Mouse (Mus musculus): ENCODE measurements around the gene Tnni3.
A peak's percentile ranks its signal among the peaks of the same experiment; 100 is the strongest.
"Not testable (repeated sequence)": the region's sequence is repeated elsewhere in the genome, so short reads cannot be mapped to it uniquely, and the experiment has no call there.

Tnni3 gene

GRCm38 (mm10) chr7:4524212-4524922 lies at the start of gene Tnni3:
Gene Tnni3, minus strand, starts transcription at chr7:4524229.
- DNase-seq (ENCODE audit: low read depth) = peak; percentile 73

- DNase-seq (ENCODE audit: low read depth) = not testable (repeated sequence)
These were observed 48.3 kb upstream of the Tnni3 start for GRCm38 (mm10) chr7:4572361-4572760.

- no peak for DNase-seq (ENCODE audit: low read depth)
These were observed 38.6 kb upstream of the Tnni3 start for GRCm38 (mm10) chr7:4562660-4563059.

- no peak for DNase-seq (ENCODE audit: low read depth)
These were observed 33.1 kb upstream of the Tnni3 start for GRCm38 (mm10) chr7:4557167-4557560.

GRCm38 (mm10) chr7:4556256-4557166 lies 32.5 kb upstream of the Tnni3 start:
- DNase-seq (ENCODE audit: low read depth) = peak; percentile 94

GRCm38 (mm10) chr7:4547221-4547641 lies 23.2 kb upstream of the Tnni3 start, which contains the start of gene Syt5:
Gene Syt5, minus strand, starts transcription at chr7:4547541.
- DNase-seq (ENCODE audit: low read depth) = no peak

GRCm38 (mm10) chr7:4546591-4547131 lies 22.6 kb upstream of the Tnni3 start:
- DNase-seq (ENCODE audit: low read depth) = no peak

GRCm38 (mm10) chr7:4546050-4546449 lies 22.0 kb upstream of the Tnni3 start:
- no peak for DNase-seq (ENCODE audit: low read depth)

GRCm38 (mm10) chr7:4542013-4542412 lies 18.0 kb upstream of the Tnni3 start:
- no peak for DNase-seq (ENCODE audit: low read depth)

- no peak for DNase-seq (ENCODE audit: low read depth)
These were observed 17.3 kb upstream of the Tnni3 start for GRCm38 (mm10) chr7:4541344-4541743.

GRCm38 (mm10) chr7:4539019-4539418 lies 15.0 kb upstream of the Tnni3 start:
- DNase-seq (ENCODE audit: low read depth) = no peak

GRCm38 (mm10) chr7:4537181-4537580 lies 13.2 kb upstream of the Tnni3 start:
- DNase-seq (ENCODE audit: low read depth) = no peak

- DNase-seq (ENCODE audit: low read depth) = no peak
These were observed 12.3 kb upstream of the Tnni3 start for GRCm38 (mm10) chr7:4536369-4536768.

GRCm38 (mm10) chr7:4532005-4532729 lies 8.1 kb upstream of the Tnni3 start, which contains the start of gene Dnaaf3:
Gene Dnaaf3, minus strand, starts transcription at chr7:4532453.
- peak; percentile 58 for DNase-seq (ENCODE audit: low read depth)

- not testable (repeated sequence) for DNase-seq (ENCODE audit: low read depth)
These were observed 6.1 kb upstream of the Tnni3 start for GRCm38 (mm10) chr7:4530166-4530565.

GRCm38 (mm10) chr7:4527302-4527689 lies 3.3 kb upstream of the Tnni3 start:
- no peak for DNase-seq (ENCODE audit: low read depth)

- peak; percentile 79 for DNase-seq (ENCODE audit: low read depth)
These were observed 2.6 kb upstream of the Tnni3 start for GRCm38 (mm10) chr7:4526341-4527301.

- no peak for DNase-seq (ENCODE audit: low read depth)
These were observed 561 bp downstream of the Tnni3 start for GRCm38 (mm10) chr7:4523205-4524130.

GRCm38 (mm10) chr7:4522292-4522691 lies 1.7 kb downstream of the Tnni3 start:
- no peak for DNase-seq (ENCODE audit: low read depth)
